Mouse (Mus musculus): ENCODE data around the gene Stk32c. TPM values are rescaled to one million over a fixed set of nuclear protein-coding genes. Genes with fewer than 3 reads are reported as not detected.

The Stk32c gene
- under 1 TPM in 1 of 2 experiments, not detected in 1; 0.43 TPM for polyA plus RNA-seq (2017; shearing (Covaris generic))

- peak; percentile 94 for ATAC-seq
These were observed at the start of gene Stk32c, which contains the start of gene Lrrc27 for GRCm38 (mm10) chr7:139212754-139213745. Gene Stk32c (minus strand): TSS chr7:139213307. Gene Lrrc27 (plus strand): TSS chr7:139212988.

GRCm38 (mm10) chr7:139257752-139258542, 44.8 kb upstream of the Stk32c start:
- no peak for ATAC-seq

GRCm38 (mm10) chr7:139254626-139255025, 41.5 kb upstream of the Stk32c start:
- no peak for ATAC-seq

GRCm38 (mm10) chr7:139253462-139253861, 40.4 kb upstream of the Stk32c start:
- ATAC-seq, result no peak

GRCm38 (mm10) chr7:139252986-139253385, 39.9 kb upstream of the Stk32c start:
- no peak for ATAC-seq

GRCm38 (mm10) chr7:139252566-139252965, 39.5 kb upstream of the Stk32c start:
- ATAC-seq, result no peak

GRCm38 (mm10) chr7:139251881-139252301, 38.8 kb upstream of the Stk32c start:
- no peak for ATAC-seq

- ATAC-seq, result no peak
These were observed 36.5 kb upstream of the Stk32c start for GRCm38 (mm10) chr7:139249406-139250210.

- ATAC-seq, result peak; percentile 41
These were observed 35.7 kb upstream of the Stk32c start for GRCm38 (mm10) chr7:139248615-139249405.

GRCm38 (mm10) chr7:139247881-139248614, 34.9 kb upstream of the Stk32c start, which contains the start of gene Pwwp2b:
Gene Pwwp2b (plus strand): TSS chr7:139248482.
- ATAC-seq, result peak; percentile 78

GRCm38 (mm10) chr7:139246931-139247880, 34.1 kb upstream of the Stk32c start:
- peak; percentile 12 for ATAC-seq

- ATAC-seq, result no peak
These were observed 33.0 kb upstream of the Stk32c start for GRCm38 (mm10) chr7:139246086-139246485.

- ATAC-seq, result no peak
These were observed 26.3 kb upstream of the Stk32c start for GRCm38 (mm10) chr7:139239432-139239831.

- ATAC-seq, result no peak
These were observed 22.7 kb upstream of the Stk32c start for GRCm38 (mm10) chr7:139235651-139236358.

GRCm38 (mm10) chr7:139234426-139235188, 21.5 kb upstream of the Stk32c start:
- ATAC-seq, result no peak

- peak; percentile 100 for ATAC-seq
These were observed 20.6 kb upstream of the Stk32c start for GRCm38 (mm10) chr7:139233714-139234113.

GRCm38 (mm10) chr7:139230241-139230640, 17.1 kb upstream of the Stk32c start:
- no peak for ATAC-seq

GRCm38 (mm10) chr7:139229837-139230236, 16.7 kb upstream of the Stk32c start:
- no peak for ATAC-seq

Measured in CD4-positive, CD25-positive, alpha-beta regulatory T cell, adult 4 months (primary cell).